Mouse (Mus musculus): Measurements from ENCODE around the gene Znhit6.

DNA sequence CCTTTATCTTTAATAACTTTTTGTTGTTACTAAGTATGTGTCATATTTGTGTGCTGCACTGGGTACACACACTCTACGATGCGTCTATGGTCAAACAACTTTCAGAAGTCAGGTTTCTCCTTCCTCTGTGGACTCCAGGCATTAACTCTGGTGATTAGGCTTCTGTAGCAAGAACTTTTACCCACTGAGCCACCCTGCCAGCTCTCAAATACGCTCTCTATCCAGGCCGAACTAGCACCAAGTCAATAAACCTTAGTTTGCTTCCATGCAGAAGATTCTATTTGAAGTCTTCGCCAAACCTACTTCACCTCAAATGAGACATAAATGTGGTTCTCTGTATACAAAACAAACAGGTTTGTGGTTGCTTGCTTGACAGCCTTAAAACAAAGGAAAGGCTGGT, 16.3 kb upstream of the Znhit6 start:
- TF ChIP-seq CTCF (IDR thresholded peaks at IDR 0.05; ENCODE audit: control insufficient read depth, insufficient read depth, insufficient read length) (no peak), MAX (IDR thresholded peaks at IDR 0.05) (no peak), CEBPB (IDR thresholded peaks at IDR 0.05; ENCODE audit: low read depth) (no peak), USF1 (IDR thresholded peaks at IDR 0.05; ENCODE audit: low read depth) (no peak), MYOG (IDR thresholded peaks at IDR 0.05; ENCODE audit: control insufficient read depth, extremely low read depth, insufficient read length) (no peak), MYOD1 (IDR thresholded peaks at IDR 0.05; ENCODE audit: control insufficient read depth, insufficient read length, low read depth) (no peak)
